Mouse (Mus musculus) adrenal gland, adult 18-20 months (tissue): Measurements from ENCODE around the gene Zfp385b. TPM values are rescaled to one million over a fixed set of nuclear protein-coding genes. Genes with fewer than 3 reads are reported as not detected.
A peak's percentile ranks its signal among the peaks of the same experiment; 100 is the strongest.
"Not testable (repeated sequence)": the region's sequence is repeated elsewhere in the genome, so short reads cannot be mapped to it uniquely, and the experiment has no call there.

Source experiments
- DNase-seq, 2 experiments: peaks; one replicate each; pipeline ENCODE4 v3.0.0; 2021 to 2022; ENCODE audit warnings: low spot score in 2 of 2
- total RNA-seq, 2 experiments: library from RNA; stranded (reverse); gene quantifications; 1 replicate in 1 of 2; 2 replicates in 1 of 2; pipeline ENCODE4 v1.2.3; 2021

The Zfp385b gene
- total RNA-seq, 2 experiments from 2014 or later: 0.83 TPM; not detected in 1

DNA sequence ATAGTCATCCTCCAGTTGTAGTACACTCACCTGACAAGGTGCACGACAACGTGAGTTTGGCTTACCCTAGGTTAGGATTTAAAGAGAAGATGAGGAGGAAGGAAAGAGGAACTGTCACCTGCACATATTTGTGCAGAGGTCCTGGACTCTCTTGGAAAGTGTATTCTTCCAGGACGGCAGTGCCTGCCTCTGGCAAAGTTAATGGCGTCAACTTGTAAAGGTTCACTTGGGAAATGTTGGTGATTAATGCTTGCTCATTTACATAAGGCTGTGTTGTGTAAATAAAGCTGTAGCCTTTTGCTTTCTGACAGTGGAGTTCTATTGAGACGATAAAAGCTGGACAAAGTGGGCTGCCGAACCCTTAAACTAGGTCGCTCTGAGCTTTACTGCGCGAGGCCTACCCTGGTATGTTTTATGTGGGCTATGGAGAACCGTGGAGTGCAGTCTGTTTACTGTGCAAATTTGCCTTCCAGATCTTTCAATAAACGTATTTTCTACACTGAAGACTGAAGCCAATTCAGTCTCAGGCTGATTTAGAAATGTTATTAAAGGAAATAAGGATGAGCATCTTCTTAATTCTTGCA lies 347.1 kb downstream of the Zfp385b start:
- DNase-seq: no peak

DNA sequence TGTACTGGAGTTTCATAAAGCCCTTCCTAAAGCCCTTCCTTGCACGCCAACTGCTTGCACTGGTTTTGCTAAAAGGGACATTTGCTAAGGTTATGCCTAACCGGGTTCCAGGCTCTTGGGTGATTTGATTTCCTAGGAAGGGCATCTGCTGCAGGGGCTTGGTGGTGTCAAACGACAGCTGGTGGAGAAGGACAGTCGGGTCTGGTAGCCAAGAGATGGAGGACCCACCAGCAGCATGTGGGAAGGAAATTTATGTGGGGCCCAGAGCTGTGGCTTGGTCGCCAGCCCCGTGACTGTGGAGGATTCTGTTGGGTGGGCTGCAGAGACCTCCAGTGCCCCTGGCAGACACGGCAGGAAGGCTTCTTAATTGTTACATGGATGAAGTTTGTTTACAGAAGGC lies 348.7 kb downstream of the Zfp385b start:
- no peak for DNase-seq

GRCm38 (mm10) chr2:77461413-77461812 lies 358.0 kb downstream of the Zfp385b start:
- no peak for DNase-seq

GRCm38 (mm10) chr2:77460011-77460410 lies 359.4 kb downstream of the Zfp385b start:
- no peak for DNase-seq

DNA sequence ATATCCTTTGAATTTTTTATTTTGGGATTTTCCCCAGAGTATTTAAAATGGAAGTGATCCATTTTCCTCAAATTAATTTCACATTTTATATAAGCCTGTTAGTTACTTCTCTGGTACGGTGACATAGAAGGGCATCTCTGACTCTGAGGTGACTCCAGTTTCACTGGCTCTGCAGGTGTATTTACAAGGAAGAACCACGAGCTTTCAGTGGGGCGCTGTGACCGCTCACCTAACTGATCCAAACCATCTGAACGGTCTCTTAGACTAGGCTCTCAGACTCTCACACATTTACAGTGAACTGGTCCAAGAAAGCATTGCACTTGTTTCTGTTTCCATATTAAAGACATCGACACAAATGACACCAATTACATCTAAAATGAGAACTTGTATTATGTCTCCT lies 361.0 kb downstream of the Zfp385b start:
- DNase-seq: no peak

DNA sequence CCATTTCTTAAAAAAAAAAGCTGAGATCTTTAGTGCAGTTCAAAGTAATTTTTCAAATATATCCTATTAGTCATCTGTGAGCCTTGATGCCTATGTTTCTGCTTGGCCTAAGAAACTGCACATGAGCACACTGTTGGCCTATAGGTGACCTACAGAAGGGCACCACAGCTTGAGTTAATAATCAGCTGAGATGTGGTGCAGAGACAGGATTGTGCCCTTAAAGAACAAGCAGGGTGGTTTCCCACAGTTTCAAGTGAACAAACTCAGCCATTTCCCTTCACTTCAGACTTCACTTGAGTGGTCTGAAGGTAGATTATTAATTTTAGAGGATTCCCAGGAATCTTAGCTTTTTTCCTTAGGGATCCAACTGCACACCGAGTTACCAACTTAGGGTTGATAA lies 362.3 kb downstream of the Zfp385b start:
- no peak for DNase-seq

GRCm38 (mm10) chr2:77456602-77457001 lies 362.8 kb downstream of the Zfp385b start:
- DNase-seq: peak; percentile 38 to 42

DNA sequence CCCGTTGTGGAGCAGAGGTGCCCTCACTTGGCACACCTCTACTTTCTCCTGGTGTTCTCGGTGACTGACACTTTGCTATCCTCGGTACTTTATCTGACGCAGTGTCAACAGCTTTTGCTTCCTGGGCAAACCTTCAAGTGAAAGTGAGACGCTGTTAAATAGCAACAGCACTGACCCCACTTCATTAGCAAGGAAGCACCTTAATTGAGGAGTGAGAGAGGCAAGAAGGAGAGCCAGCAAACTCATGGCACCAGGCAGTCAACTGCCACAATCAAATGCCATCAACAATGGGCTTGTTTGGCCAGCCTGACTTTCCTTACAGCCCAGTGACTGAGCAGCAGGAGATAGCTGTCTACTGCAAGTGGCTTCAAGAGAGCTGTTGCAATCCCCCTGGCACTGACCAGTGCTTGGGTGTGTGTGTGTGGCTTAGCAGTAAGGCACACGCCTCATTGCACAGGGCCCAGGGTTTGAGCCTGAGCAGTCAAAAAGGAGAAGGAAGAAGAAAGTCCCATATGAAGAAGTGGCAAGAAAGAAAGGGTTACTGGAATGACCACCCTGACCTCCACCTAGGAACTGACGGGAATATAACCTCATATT lies 365.0 kb downstream of the Zfp385b start:
- DNase-seq: no peak

GRCm38 (mm10) chr2:77453786-77454185 lies 365.7 kb downstream of the Zfp385b start:
- peak in 1 of 2 experiments; percentile 25 for DNase-seq

GRCm38 (mm10) chr2:77450017-77450416 lies 369.4 kb downstream of the Zfp385b start:
- DNase-seq: not testable (repeated sequence)

GRCm38 (mm10) chr2:77448951-77449480 lies 370.4 kb downstream of the Zfp385b start:
- DNase-seq: no peak

- no peak for DNase-seq
Measured at GRCm38 (mm10) chr2:77444282-77444681, 375.2 kb downstream of the Zfp385b start.

DNA sequence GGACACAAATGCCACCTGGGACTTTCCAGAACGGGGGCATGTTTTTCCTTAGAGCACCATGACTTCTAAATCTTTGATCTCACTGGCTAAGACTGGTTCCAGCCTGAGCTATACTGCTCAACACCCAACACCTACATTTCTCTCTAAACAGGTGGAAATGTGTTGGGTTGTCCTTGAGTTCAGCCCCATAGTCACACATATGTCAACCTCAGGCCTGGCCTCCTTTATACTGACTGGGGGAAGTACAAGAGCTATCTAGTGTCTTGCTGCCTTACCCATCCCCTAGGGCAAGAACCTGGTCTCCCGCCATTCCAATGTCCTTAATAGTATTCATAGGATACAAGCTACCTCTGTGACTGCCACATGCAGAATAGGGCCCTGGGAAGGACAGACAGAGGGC lies 378.8 kb downstream of the Zfp385b start:
- no peak for DNase-seq

- no peak for DNase-seq
Measured at GRCm38 (mm10) chr2:77436241-77436759, 383.1 kb downstream of the Zfp385b start.

GRCm38 (mm10) chr2:77419476-77419875 lies 400.0 kb downstream of the Zfp385b start:
- DNase-seq: no peak

DNA sequence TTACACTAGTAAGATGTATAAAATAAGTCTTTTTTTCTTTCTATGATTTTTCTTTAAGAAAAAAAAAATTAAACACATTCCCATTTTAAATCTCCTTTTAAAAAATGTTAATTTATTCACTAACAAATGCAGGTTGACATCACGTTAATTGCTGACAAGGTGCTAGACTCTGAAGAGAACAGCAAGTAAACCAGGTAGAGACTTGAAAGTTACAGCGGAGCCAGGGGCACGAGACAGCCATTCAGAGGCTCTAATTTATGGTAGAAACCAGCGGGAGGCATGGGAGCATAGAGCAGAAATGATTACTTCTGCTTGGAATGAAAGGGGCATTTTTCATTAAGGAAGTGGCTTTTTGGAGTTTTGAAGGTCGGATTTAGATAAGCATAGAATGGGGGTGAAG lies 401.4 kb downstream of the Zfp385b start:
- DNase-seq: no peak

GRCm38 (mm10) chr2:77412171-77412570 lies 407.3 kb downstream of the Zfp385b start:
- no peak for DNase-seq

GRCm38 (mm10) chr2:77411612-77412011 lies 407.8 kb downstream of the Zfp385b start:
- DNase-seq: no peak

DNA sequence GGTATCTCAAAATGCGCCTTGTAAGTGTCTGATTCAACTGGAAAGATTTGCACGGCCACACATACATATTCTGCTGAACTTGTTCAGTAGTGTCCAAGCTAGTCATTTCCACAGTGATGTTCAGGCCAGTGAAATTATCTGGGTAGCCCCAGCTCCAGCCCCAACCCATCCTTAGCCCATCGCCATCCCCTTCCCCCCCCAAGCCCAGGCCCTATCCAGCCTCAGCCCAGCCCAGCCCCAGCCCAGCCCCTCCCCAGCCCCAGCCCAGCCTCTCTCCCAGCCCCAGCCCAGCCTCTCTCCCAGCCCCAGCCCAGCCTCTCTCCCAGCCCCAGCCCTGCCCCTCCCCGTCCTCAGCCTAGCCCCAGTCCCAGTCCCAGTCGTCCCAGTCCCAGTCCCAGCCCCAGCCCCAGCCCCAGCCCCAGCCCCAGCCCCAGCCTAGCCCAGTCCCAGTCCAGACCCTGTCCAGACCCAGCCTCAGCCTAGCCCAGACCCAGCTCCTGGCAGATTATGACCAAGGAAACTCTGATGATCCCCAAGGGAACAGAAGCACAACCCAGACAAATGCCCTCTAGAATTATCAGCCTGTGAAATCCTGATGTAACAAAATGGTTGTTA lies 409.8 kb downstream of the Zfp385b start:
- DNase-seq: no peak

DNA sequence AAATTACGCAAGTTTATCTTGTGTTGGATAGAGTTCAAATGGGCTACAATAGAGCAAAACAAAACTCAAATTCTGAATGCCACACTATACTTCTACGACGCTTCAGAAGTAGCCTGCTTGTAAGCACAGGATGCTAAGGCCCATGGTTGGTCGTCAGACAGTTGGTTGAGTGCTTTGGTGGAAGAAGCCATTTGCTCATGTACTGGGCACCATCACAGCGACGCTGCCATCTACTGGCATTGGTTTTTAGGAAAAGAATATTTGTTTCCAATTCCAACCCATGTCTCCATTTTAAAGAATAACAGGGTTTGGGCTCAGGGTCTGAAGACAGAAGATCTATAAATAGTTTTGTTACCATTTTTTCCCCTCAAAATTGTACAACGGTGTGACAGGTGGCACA lies 410.5 kb downstream of the Zfp385b start:
- DNase-seq: no peak

DNA sequence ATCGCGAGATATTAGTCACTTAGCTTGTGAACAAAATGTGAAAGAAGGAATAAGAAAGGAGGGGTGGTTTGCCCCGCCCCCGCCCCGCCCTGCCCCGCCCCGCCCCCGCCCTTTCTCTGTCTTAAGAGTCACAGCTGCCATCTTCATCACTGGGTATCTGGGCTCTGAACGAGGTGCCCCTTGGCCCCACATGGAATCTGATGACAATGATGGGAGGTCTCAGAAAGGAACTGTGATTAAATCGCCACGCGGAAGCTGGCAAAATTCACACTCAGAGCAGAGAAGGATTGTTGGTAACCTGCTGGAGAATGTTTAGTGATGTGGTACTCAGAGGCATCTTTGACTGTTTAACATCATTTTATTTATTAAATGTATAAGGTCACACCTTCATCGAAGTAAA lies 417.1 kb downstream of the Zfp385b start:
- no peak for DNase-seq
